Mouse (Mus musculus): Measurements from ENCODE around the gene Ift80. TPM values are rescaled to one million over a fixed set of nuclear protein-coding genes. Genes with fewer than 3 reads are reported as not detected.
"Not testable (repeated sequence)": the region's sequence is repeated elsewhere in the genome, so short reads cannot be mapped to it uniquely, and the experiment has no call there.

The Ift80 gene
- polyA plus RNA-seq, 1 experiment from 2014 or later: 11.2 TPM

GRCm38 (mm10) chr3:68956454-68956853 is 47.9 kb downstream of the Ift80 start:
- no peak for DNase-seq
- Histone ChIP-seq H3K4me3 (replicated peaks; ENCODE audit: low read depth, low read length) (no peak overlapping the region), H3K4me1 (ENCODE audit: control insufficient read depth, insufficient read depth, low read length) (no peaks in the 10 kb centered on the region), H3K9ac (replicated peaks; ENCODE audit: low read length) (no peak overlapping the region), H3K27me3 (ENCODE audit: control insufficient read depth, insufficient read depth, low read length) (no peaks in the 10 kb centered on the region), H3K4me2 (ENCODE audit: low read length) (no peak overlapping the region), H3K36me3 (ENCODE audit: control insufficient read depth, insufficient read depth, low read length) (peaks cover 3% of the 10 kb centered on the region; the same call in 1 of the 2 replicates), H3K27ac (replicated peaks; ENCODE audit: low read depth, low read length) (no peak overlapping the region), H3K9me3 (ENCODE audit: control insufficient read depth, low read length) (no peaks in the 10 kb centered on the region)
- no peak for ATAC-seq (ENCODE audit: low FRiP score, low TSS enrichment)
- WGBS: 75% methylated on average over 4 of the region's 4 CpGs

DNA sequence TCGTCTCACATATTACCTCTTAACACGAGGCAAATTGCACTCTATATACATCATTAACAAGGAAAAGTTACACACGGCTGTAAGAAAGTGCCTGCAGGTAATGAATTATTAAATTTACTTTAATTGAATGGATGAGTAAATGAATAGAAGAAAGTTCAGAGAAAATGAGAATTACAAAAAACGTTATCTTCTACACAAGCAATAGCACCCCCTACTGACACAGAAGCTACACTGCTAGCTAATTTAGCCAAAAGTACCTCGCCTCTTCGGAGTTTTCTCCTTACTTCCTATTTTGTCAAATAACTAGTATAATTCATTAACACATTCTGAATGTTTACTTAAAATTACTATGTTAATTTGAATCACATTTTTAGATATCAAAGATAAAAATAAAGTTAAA is 49.9 kb downstream of the Ift80 start:
- H3K9me3 ChIP-seq (ENCODE audit: control insufficient read depth, low read length): no peaks in the 10 kb centered on the region
- H3K27me3 ChIP-seq (ENCODE audit: control insufficient read depth, insufficient read depth, low read length): no peaks in the 10 kb centered on the region
- 67% methylated on average over 6 of the region's 6 CpGs for WGBS
- ATAC-seq (ENCODE audit: low FRiP score, low TSS enrichment) (no peak), DNase-seq (peak; percentile 82)
- no peaks in the 10 kb centered on the region for H3K4me1 ChIP-seq (ENCODE audit: control insufficient read depth, insufficient read depth, low read length)
- H3K4me3 ChIP-seq (replicated peaks; ENCODE audit: low read depth, low read length): no peak overlapping the region
- H3K4me2 ChIP-seq (ENCODE audit: low read length): no peak overlapping the region
- no peaks in the 10 kb centered on the region for H3K36me3 ChIP-seq (ENCODE audit: control insufficient read depth, insufficient read depth, low read length)
- H3K9ac ChIP-seq (replicated peaks; ENCODE audit: low read length): no peak overlapping the region
- H3K27ac ChIP-seq (replicated peaks; ENCODE audit: low read depth, low read length): no peak overlapping the region

DNA sequence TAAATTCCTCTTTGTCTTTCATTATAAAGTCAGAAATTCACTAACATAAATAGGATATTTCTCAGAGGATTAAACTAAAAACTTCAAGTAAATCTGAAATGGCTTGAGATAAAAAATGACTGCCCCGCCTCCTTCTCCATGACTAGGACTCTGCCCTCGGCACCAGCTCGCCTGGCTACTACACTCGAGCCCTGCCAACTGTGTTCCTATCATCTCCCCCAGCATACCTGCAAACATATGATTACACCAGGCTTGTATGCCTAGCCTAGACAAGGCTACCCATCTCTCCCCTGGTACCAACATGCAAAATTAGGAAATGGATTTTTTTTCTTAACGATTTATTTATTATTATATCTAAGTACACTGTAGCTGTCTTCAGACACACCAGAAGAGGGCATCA is 51.7 kb downstream of the Ift80 start:
- 94% methylated on average over 5 of the region's 5 CpGs for WGBS
- Histone ChIP-seq H3K4me1 (ENCODE audit: control insufficient read depth, insufficient read depth, low read length) (no peaks in the 10 kb centered on the region), H3K36me3 (ENCODE audit: control insufficient read depth, insufficient read depth, low read length) (no peaks in the 10 kb centered on the region), H3K9ac (replicated peaks; ENCODE audit: low read length) (no peak overlapping the region), H3K9me3 (ENCODE audit: control insufficient read depth, low read length) (no peaks in the 10 kb centered on the region), H3K27me3 (ENCODE audit: control insufficient read depth, insufficient read depth, low read length) (no peaks in the 10 kb centered on the region), H3K27ac (replicated peaks; ENCODE audit: low read depth, low read length) (no peak overlapping the region), H3K4me2 (ENCODE audit: low read length) (no peak overlapping the region), H3K4me3 (replicated peaks; ENCODE audit: low read depth, low read length) (no peak overlapping the region)
- no peak for DNase-seq
- ATAC-seq (ENCODE audit: low FRiP score, low TSS enrichment): no peak

GRCm38 (mm10) chr3:68951971-68952370 is 52.4 kb downstream of the Ift80 start:
- ATAC-seq (ENCODE audit: low FRiP score, low TSS enrichment); H3K9ac ChIP-seq (replicated peaks; ENCODE audit: low read length); H3K4me2 ChIP-seq (ENCODE audit: low read length); DNase-seq; H3K36me3 ChIP-seq (ENCODE audit: control insufficient read depth, insufficient read depth, low read length); H3K4me1 ChIP-seq (ENCODE audit: control insufficient read depth, insufficient read depth, low read length); H3K4me3 ChIP-seq (replicated peaks; ENCODE audit: low read depth, low read length); H3K9me3 ChIP-seq (ENCODE audit: control insufficient read depth, low read length); H3K27me3 ChIP-seq (ENCODE audit: control insufficient read depth, insufficient read depth, low read length); H3K27ac ChIP-seq (replicated peaks; ENCODE audit: low read depth, low read length): not testable (repeated sequence)
- 91% methylated on average over 11 of the region's 11 CpGs for WGBS

DNA sequence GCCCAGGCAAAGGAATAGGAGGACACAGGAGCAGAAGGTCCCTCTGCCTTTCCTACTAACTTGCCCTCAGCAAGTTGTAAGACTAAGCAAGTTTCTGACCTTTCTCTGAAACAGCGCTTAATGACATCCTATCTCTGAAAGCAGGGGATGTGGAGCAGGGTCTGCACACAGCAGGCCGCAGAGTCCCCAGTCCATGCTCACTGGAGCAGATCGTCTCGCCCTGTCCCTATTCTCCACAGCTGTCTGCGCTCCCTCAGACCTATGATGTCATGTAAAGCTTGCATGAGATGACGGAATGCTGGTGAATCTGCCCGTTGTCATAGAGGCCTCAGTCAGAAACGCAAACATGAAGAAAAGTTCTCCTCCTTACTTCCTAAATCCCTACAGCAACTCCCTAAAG is 55.0 kb downstream of the Ift80 start:
- Histone ChIP-seq H3K9ac (replicated peaks; ENCODE audit: low read length) (no peak overlapping the region), H3K36me3 (ENCODE audit: control insufficient read depth, insufficient read depth, low read length) (no peaks in the 10 kb centered on the region), H3K27me3 (ENCODE audit: control insufficient read depth, insufficient read depth, low read length) (no peaks in the 10 kb centered on the region), H3K27ac (replicated peaks; ENCODE audit: low read depth, low read length) (no peak overlapping the region), H3K4me3 (replicated peaks; ENCODE audit: low read depth, low read length) (no peak overlapping the region), H3K9me3 (ENCODE audit: control insufficient read depth, low read length) (no peaks in the 10 kb centered on the region), H3K4me1 (ENCODE audit: control insufficient read depth, insufficient read depth, low read length) (no peaks in the 10 kb centered on the region), H3K4me2 (ENCODE audit: low read length) (no peak overlapping the region)
- no peak for DNase-seq
- ATAC-seq (ENCODE audit: low FRiP score, low TSS enrichment): no peak
- 32% methylated on average over 8 of the region's 8 CpGs for WGBS

DNA sequence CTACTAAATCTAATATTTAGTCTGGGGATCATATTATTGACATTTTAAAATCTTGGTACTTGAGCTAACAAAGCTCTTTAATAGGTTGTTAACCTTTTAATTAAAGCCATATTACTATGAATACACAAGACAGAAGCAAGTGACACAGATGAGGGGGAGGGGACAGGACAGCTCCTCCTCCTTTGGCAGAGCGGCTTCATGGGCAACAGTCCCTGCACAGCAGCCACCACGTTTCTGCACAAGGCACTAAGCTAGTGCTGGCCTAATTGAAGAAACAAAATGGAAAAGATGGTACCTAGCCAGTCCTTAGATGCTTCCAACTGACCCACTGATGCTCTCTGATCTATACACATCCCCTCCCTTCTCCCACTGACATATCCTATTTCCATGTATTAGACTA is 55.5 kb downstream of the Ift80 start:
- Histone ChIP-seq H3K4me2 (ENCODE audit: low read length) (no peak overlapping the region), H3K27me3 (ENCODE audit: control insufficient read depth, insufficient read depth, low read length) (no peaks in the 10 kb centered on the region), H3K4me3 (replicated peaks; ENCODE audit: low read depth, low read length) (no peak overlapping the region), H3K4me1 (ENCODE audit: control insufficient read depth, insufficient read depth, low read length) (no peaks in the 10 kb centered on the region), H3K9ac (replicated peaks; ENCODE audit: low read length) (no peak overlapping the region), H3K27ac (replicated peaks; ENCODE audit: low read depth, low read length) (no peak overlapping the region), H3K36me3 (ENCODE audit: control insufficient read depth, insufficient read depth, low read length) (no peaks in the 10 kb centered on the region), H3K9me3 (ENCODE audit: control insufficient read depth, low read length) (no peaks in the 10 kb centered on the region)
- peak; percentile 37 for DNase-seq
- 39% methylated on average over 2 of the region's 2 CpGs for WGBS
- no peak for ATAC-seq (ENCODE audit: low FRiP score, low TSS enrichment)

- no peaks in the 10 kb centered on the region for H3K4me1 ChIP-seq (ENCODE audit: control insufficient read depth, insufficient read depth, low read length)
- H3K36me3 ChIP-seq (ENCODE audit: control insufficient read depth, insufficient read depth, low read length): no peaks in the 10 kb centered on the region
- DNase-seq (no peak), ATAC-seq (ENCODE audit: low FRiP score, low TSS enrichment) (no peak)
- no peak overlapping the region for H3K9ac ChIP-seq (replicated peaks; ENCODE audit: low read length)
- no peak overlapping the region for H3K4me2 ChIP-seq (ENCODE audit: low read length)
- no peak overlapping the region for H3K27ac ChIP-seq (replicated peaks; ENCODE audit: low read depth, low read length)
- H3K27me3 ChIP-seq (ENCODE audit: control insufficient read depth, insufficient read depth, low read length): no peaks in the 10 kb centered on the region
- H3K9me3 ChIP-seq (ENCODE audit: control insufficient read depth, low read length): no peaks in the 10 kb centered on the region
- WGBS: 94% methylated on average over 6 of the region's 6 CpGs
- H3K4me3 ChIP-seq (replicated peaks; ENCODE audit: low read depth, low read length): no peak overlapping the region
Observed at GRCm38 (mm10) chr3:68941867-68942266, 62.5 kb downstream of the Ift80 start.

DNA sequence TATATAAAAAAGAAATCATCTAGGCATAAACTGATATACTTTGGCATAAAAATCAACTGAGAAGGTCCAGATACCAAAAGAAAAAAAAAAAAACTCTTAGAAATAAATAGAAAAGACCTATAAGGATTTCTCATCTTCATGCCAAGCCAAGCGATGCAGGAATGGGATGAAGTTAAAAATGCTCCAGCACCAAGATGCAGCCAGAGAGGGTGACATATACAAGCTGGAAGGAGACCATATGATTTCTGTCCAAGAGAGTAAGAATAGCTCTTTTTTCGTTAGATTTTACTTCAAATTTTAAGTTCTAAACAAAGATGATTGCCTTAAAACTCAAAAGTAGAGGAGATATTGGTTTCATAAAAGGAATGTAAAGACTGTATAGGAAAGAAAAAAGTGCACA is 64.1 kb downstream of the Ift80 start:
- WGBS: 95% methylated on average over 2 of the region's 2 CpGs
- no peaks in the 10 kb centered on the region for H3K9me3 ChIP-seq (ENCODE audit: control insufficient read depth, low read length)
- DNase-seq: no peak

DNA sequence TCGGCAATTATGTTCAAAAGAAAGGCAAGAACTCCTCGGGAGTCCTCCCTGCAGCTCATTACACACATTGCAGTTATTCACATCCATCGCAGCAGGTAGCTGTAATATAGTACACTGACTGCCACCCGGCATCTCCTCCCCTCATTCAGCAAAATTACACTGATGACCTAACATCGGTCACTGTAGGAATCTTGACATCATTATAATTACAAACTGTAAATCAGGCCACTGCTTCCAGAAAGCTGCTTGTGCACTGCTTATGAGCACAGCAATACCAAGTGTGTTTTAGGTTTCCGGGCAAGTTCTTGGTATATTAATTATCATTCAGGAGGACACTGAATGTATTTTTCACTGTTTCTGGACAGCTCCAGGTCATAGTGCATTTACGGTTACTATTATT is 65.1 kb downstream of the Ift80 start:
- H3K9me3 ChIP-seq (ENCODE audit: control insufficient read depth, low read length): no peaks in the 10 kb centered on the region
- no peaks in the 10 kb centered on the region for H3K36me3 ChIP-seq (ENCODE audit: control insufficient read depth, insufficient read depth, low read length)
- ATAC-seq (ENCODE audit: low FRiP score, low TSS enrichment) (no peak), DNase-seq (no peak)
- H3K9ac ChIP-seq (replicated peaks; ENCODE audit: low read length): no peak overlapping the region
- H3K4me2 ChIP-seq (ENCODE audit: low read length): no peak overlapping the region
- no peak overlapping the region for H3K4me3 ChIP-seq (replicated peaks; ENCODE audit: low read depth, low read length)
- H3K4me1 ChIP-seq (ENCODE audit: control insufficient read depth, insufficient read depth, low read length): no peaks in the 10 kb centered on the region
- 96% methylated on average over 7 of the region's 7 CpGs for WGBS
- H3K27me3 ChIP-seq (ENCODE audit: control insufficient read depth, insufficient read depth, low read length): no peaks in the 10 kb centered on the region
- H3K27ac ChIP-seq (replicated peaks; ENCODE audit: low read depth, low read length): no peak overlapping the region

More for the DNA sequence above, 64.1 kb downstream of the Ift80 start:
- Histone ChIP-seq H3K4me2 (ENCODE audit: low read length) (no peak overlapping the region), H3K27ac (replicated peaks; ENCODE audit: low read depth, low read length) (no peak overlapping the region), H3K27me3 (ENCODE audit: control insufficient read depth, insufficient read depth, low read length) (no peaks in the 10 kb centered on the region), H3K4me1 (ENCODE audit: control insufficient read depth, insufficient read depth, low read length) (no peaks in the 10 kb centered on the region), H3K9ac (replicated peaks; ENCODE audit: low read length) (no peak overlapping the region), H3K4me3 (replicated peaks; ENCODE audit: low read depth, low read length) (no peak overlapping the region), H3K36me3 (ENCODE audit: control insufficient read depth, insufficient read depth, low read length) (no peaks in the 10 kb centered on the region)
- ATAC-seq (ENCODE audit: low FRiP score, low TSS enrichment): no peak

Data from midbrain, embryonic 14.5 days (tissue).